Mouse (Mus musculus) spleen, adult 2 months (tissue): ENCODE measurements around the gene Upb1. TPM values are rescaled to one million over a fixed set of nuclear protein-coding genes. Genes with fewer than 3 reads are reported as not detected.
"Not testable (repeated sequence)": the region's sequence is repeated elsewhere in the genome, so short reads cannot be mapped to it uniquely, and the experiment has no call there.

Source experiments
- DNase-seq, 2 experiments: peaks; one replicate each; pipeline versions ENCODE4 v3.0.0 to v3.0.0-alpha.2; 2012 to 2021; ENCODE audit warnings: low spot score in 2 of 2, low read depth in 1 of 2
- H3K27ac ChIP-seq: fragments of 200-500 bp; 2 replicates; pipeline ENCODE4 v1.5.1; 2012; ENCODE audit warnings: low read length, inconsistent platforms; ENCODE audit not compliant: insufficient read depth
- H3K27me3 ChIP-seq: fragments of 200-500 bp; 2 replicates; pipeline ENCODE4 v1.6.1; 2012; ENCODE audit warnings: mild to moderate bottlenecking, moderate library complexity, low read length, inconsistent platforms; ENCODE audit not compliant: control insufficient read depth, insufficient read depth
- H3K36me3 ChIP-seq: fragments of 200-500 bp; 2 replicates; pipeline ENCODE4 v1.6.1; 2012; ENCODE audit warnings: mild to moderate bottlenecking, low read length, inconsistent platforms; ENCODE audit not compliant: control insufficient read depth, insufficient read depth
- H3K4me1 ChIP-seq: fragments of 200-500 bp; 2 replicates; pipeline ENCODE4 v1.6.1; 2011; ENCODE audit warnings: inconsistent platforms; ENCODE audit not compliant: control insufficient read depth, insufficient read depth, insufficient read length
- H3K4me3 ChIP-seq: fragments of 200-500 bp; 2 replicates; pipeline ENCODE4 v1.5.1; 2011; ENCODE audit warnings: mild to moderate bottlenecking, inconsistent platforms; ENCODE audit not compliant: insufficient read depth, insufficient read length; ENCODE audit errors: extremely low read depth
- CTCF ChIP-seq: fragments of 200-500 bp; IDR thresholded peaks from 2 replicates; pipeline ENCODE4 v1.5.1; 2011; ENCODE audit warnings: mild to moderate bottlenecking, inconsistent platforms; ENCODE audit not compliant: insufficient read depth, insufficient read length, insufficient replicate concordance; ENCODE audit errors: extremely low read depth
- POLR2A ChIP-seq: fragments of 200-500 bp; IDR thresholded peaks from 2 replicates; pipeline ENCODE4 v1.6.1; 2011; ENCODE audit warnings: low read depth, low read length, inconsistent platforms
- WGBS: fragments of 180-500 bp; shearing (Covaris S2); methylation state at CpG from one replicate; pipeline ENCODE4 v1.1.7; 2018; 5-methylcytosine and 5-hydroxymethylcytosine counted together
- polyA plus RNA-seq: library from polyadenylated mRNA; depleted of rRNA; stranded (reverse); fragments of >200 nt; gene quantifications from 2 replicates; pipeline ENCODE4 v1.2.3, GENCODE M21; 2012; rRNA removed

Gene Upb1
- 0.74 and 1.3 TPM in 2 replicates for polyA plus RNA-seq

GRCm38 (mm10) chr10:75400958-75401357 is at the start of gene Upb1:
Gene Upb1 (plus strand): TSS chr10:75401115.
- Histone ChIP-seq H3K4me1 (peaks cover 2% of the 10 kb centered on the region; the same call in 1 of the 2 replicates), H3K27ac (no peak within 1 kb of the TSS), H3K4me3 (no peak within 1 kb of the TSS), H3K36me3 (no peaks in the 10 kb centered on the region), H3K27me3 (no peaks in the 10 kb centered on the region)
- TF ChIP-seq CTCF: no peak
- TF ChIP-seq POLR2A: no peak
- DNase-seq: no peak
- WGBS: 83% methylated on average over 4 of the region's 4 CpGs

- no peaks in the 10 kb centered on the region for H3K27me3 ChIP-seq
- TF ChIP-seq CTCF (no peak), POLR2A (no peak)
- 93% methylated on average over 12 of the region's 12 CpGs for WGBS
- no peak overlapping the region for H3K27ac ChIP-seq
- no peak overlapping the region for H3K4me3 ChIP-seq
- no peak for DNase-seq
- no peaks in the 10 kb centered on the region; the same call in none of the 2 replicates for H3K4me1 ChIP-seq
- H3K36me3 ChIP-seq: no peaks in the 10 kb centered on the region
Observed at GRCm38 (mm10) chr10:75352541-75352940, 48.4 kb upstream of the Upb1 start.

- not testable (repeated sequence) for H3K36me3 ChIP-seq, DNase-seq, H3K27me3 ChIP-seq, H3K4me3 ChIP-seq, H3K27ac ChIP-seq, H3K4me1 ChIP-seq
- 44% methylated on average over 9 of the region's 9 CpGs for WGBS
Observed at GRCm38 (mm10) chr10:75353838-75354241, 47.1 kb upstream of the Upb1 start.

GRCm38 (mm10) chr10:75355341-75355740 is 45.6 kb upstream of the Upb1 start:
- DNase-seq: no peak

GRCm38 (mm10) chr10:75364214-75364690 is 36.7 kb upstream of the Upb1 start:
- H3K4me3 ChIP-seq, DNase-seq: not testable (repeated sequence)
- 16% methylated on average over 1 of the region's 1 CpGs for WGBS

More at GRCm38 (mm10) chr10:75355341-75355740, 45.6 kb upstream of the Upb1 start:
- H3K4me3 ChIP-seq: no peak overlapping the region
- whole genome bisulfite sequencing: 56% methylated on average over 4 of the region's 4 CpGs
- H3K27ac ChIP-seq: no peak overlapping the region
- no peaks in the 10 kb centered on the region for H3K27me3 ChIP-seq
- H3K4me1 ChIP-seq: no peaks in the 10 kb centered on the region; the same call in none of the 2 replicates
- TF ChIP-seq CTCF (no peak), POLR2A (no peak)
- H3K36me3 ChIP-seq: no peaks in the 10 kb centered on the region

GRCm38 (mm10) chr10:75364796-75365195 is 36.1 kb upstream of the Upb1 start:
- H3K36me3 ChIP-seq: no peaks in the 10 kb centered on the region
- H3K27ac ChIP-seq: no peak overlapping the region
- 36% methylated on average over 9 of the region's 9 CpGs for WGBS
- no peaks in the 10 kb centered on the region for H3K27me3 ChIP-seq
- DNase-seq: no peak
- no peak overlapping the region for H3K4me3 ChIP-seq
- TF ChIP-seq POLR2A: no peak
- no peak for TF ChIP-seq CTCF
- H3K4me1 ChIP-seq: no peaks in the 10 kb centered on the region

More at GRCm38 (mm10) chr10:75364214-75364690, 36.7 kb upstream of the Upb1 start:
- not testable (repeated sequence) for H3K27me3 ChIP-seq, H3K27ac ChIP-seq, H3K36me3 ChIP-seq, H3K4me1 ChIP-seq

- Histone ChIP-seq H3K4me1 (no peaks in the 10 kb centered on the region), H3K27ac (peak overlapping the region; percentile 38; the same call in 1 of the 2 replicates), H3K27me3 (no peaks in the 10 kb centered on the region), H3K4me3 (peak overlapping the region; percentile 62), H3K36me3 (no peaks in the 10 kb centered on the region)
- 50% methylated on average over 6 of the region's 6 CpGs for WGBS
- TF ChIP-seq CTCF (no peak), POLR2A (no peak; the same call in 1 of the 2 replicates)
- peak in 1 of 2 experiments; percentile 26 for DNase-seq
Observed at GRCm38 (mm10) chr10:75365231-75365633, 35.7 kb upstream of the Upb1 start.

GRCm38 (mm10) chr10:75373655-75374351 is 27.1 kb upstream of the Upb1 start:
- H3K27ac ChIP-seq, H3K4me1 ChIP-seq, H3K4me3 ChIP-seq, H3K27me3 ChIP-seq, H3K36me3 ChIP-seq, DNase-seq: not testable (repeated sequence)
- 87% methylated on average over 15 of the region's 19 CpGs for WGBS
